Mouse (Mus musculus): Measurements from ENCODE around the gene Usp47.

GRCm38 (mm10) chr7:112048643-112049042 lies 25.3 kb downstream of the Usp47 start:
- no peak for TF ChIP-seq POLR2A (IDR thresholded peaks at IDR 0.05; ENCODE audit: low read depth, low read length)
- TF ChIP-seq CTCF (IDR thresholded peaks at IDR 0.05; ENCODE audit: extremely low read depth, insufficient read length, insufficient replicate concordance, low read depth, low read length): no peak
